Mouse (Mus musculus): Measurements from ENCODE around the gene Setdb1.
A peak's percentile ranks its signal among the peaks of the same experiment; 100 is the strongest.

DNA sequence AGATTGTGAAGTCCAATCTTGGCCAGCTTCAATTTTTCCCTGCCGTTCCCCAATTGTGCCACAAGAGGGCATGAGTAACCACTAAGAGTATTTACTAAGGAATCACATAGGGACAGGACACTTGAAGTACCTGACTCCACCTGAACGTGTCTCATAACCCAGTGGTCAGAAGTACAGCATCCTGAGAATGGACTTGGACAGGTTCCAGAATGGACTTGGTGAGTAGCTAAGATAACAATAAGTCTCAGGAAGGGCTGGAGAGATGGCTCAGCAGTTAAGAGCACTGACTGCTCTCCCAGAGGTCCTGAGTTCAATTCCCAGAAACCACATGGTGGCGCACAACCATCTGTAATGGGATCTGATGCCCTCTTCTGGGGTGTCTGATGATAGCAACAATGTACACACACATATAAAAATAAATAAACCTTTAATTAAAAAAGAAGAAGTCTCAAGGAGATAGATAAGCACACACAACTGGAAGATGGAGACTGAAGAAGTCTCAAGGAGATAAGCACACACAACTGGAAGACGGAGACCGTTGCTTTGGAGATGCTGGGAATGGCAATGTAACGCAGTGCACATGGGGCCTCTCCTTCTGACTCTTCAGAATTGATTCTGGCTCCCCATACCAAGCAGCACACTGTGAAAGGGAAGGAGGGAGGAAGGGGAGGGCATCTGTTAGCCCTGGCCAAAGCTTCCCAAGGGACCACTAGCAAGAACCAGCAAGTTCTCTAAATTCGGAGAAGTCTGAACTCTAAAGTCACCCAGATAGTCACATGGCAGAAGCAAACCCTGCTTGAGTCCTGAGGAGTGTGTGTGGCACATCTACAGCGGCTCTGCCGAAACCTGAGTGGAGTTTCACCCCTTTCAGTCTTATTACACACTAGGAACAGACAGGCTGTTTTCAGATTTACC, 45.8 kb downstream of the Setdb1 start:
- TF ChIP-seq MAX (IDR thresholded peaks at IDR 0.05): peak; percentile 14
- no peak for TF ChIP-seq MYOD1 (IDR thresholded peaks at IDR 0.05; ENCODE audit: control insufficient read depth, insufficient read length, low read depth)

Measured in C2C12 (cell line).